Mouse (Mus musculus) heart, adult 11 months (tissue): ENCODE data around the gene Armh2.

ENCODE experiments used
- DNase-seq: peaks from one replicate; pipeline ENCODE4 v3.0.0; 2022

Gene Armh2

DNA sequence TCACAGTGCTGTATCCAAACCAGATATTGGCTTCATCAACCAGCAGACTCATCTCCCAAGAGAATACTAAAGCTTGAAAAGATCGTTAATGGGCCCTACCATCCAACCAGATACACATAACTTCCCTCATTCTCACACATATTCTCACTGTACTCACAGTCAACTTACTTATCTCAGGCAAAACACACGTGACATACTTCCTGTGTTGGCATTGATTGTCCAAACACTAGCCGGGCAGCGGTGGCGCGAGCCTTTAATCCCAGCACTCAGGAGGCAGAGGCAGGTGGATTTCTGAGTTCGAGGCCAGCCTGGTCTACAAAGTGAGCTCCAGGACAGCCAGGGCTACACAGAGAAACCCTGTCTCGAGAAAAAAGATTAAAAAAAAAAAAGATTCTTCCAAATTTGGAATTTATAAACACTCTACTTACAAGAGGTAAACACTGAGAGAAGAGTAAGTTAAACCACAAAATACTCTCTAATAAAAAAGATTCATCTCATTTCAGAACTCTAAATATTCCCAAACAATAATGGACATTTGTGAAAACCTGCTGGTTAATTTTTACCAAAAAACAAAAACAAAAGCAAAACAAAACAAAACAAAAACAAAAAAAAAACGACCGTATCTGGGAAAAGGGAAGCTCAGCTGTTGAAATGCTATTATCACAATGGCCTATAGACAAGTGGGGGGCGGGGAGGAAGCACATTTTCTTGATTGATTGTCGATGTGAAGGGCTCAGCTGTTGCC, 17.0 kb downstream of the Armh2 start:
- DNase-seq, result peak; percentile 63

DNA sequence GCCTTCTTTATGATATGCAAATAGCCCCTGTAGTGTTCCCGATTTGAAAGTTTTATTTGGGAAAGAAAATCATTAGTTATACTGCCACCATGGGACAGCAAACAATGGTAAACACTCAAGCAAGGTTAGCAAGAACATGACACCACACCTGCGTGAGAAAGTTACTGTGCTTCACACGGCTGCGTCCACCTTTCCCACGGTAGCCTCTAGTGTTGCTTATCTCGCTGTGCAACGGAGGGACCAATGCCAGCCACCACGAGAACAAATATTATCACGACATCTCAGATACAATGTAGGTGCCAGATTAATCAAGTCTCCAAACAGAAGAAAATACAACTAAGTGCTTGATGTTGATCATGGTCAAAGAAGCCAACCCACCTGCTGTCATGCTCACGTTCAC, 18.4 kb downstream of the Armh2 start:
- peak; percentile 73 for DNase-seq

DNA sequence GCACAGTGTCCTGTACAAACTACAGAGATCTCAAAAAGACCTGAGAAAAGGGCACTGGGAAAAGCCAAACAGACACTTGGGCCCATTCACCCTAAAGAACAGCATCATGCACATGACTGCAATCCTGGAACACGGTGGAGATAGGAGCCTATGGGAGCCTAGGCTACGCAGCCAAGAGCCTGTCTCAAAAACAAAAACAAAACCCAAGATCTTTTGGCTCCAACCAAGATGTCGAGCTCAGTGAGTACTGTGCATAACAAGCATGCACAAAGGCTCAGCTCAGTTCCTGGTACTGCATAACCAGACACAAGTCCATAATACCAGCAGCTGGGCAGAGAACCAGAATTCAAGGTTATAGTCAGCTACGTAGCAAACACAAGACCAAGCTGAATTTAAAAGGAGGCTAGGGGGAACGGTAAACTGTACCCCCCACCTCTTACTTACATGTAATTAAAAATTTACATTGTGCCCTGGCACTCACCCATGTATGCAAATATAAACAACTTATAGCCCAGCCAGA, 19.4 kb downstream of the Armh2 start:
- DNase-seq, result peak; percentile 82

DNA sequence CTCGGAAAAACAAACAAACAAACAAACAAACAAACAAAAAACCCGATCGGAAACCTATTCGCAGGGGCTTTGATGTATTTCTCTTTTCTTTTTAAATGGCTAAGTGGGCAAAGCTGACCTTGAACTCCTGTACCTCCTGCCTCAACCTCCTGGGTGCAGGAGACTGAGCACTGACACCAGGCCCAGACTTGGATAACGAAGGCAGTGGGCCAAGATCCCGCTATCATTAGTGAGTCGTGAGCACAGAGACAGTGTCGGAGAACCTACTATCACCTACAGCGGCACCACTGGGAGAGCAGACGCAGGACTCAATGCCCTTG, 20.0 kb downstream of the Armh2 start:
- DNase-seq, result no peak

DNA sequence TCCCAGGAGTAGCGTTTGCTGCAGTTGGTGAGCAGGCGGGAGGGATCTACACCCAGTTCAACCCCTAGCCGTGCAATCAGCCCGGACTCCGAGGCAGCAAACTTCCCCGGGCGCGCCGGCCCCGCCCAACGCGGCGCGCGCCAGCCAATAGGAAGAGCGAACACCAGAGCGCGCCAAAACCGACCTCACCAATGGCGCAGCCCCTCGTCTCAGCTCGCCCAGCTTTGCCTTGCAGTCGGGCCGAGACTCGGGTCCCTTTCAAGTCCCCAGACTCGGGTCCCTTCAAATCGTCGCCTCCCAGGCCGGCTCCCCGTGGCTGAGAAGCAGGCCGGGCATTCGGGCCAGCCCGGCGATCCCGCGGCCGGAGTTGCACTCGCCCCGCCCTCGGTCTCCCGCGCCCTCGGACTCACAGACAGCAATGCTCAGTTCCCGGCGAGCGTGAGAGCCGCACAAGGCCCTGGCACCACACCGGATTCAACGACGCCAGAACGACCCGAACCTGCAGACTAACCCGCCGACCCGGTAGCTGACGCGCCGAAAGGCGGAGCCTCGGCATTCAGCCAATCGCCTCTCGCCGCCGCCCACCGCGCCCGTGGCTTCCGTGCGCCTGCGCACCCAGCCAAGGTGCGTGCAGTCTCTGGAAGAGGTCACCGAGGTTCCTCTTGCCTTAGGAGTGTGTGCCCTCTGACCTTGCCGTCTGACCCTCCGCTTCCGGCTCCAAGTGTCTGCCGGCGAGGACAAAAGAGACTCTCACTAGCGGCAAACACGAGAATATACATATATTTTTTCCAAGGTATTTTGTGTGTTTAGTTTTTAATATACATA, 20.6 kb downstream of the Armh2 start, which contains the start of gene Gmnn:
Gene Gmnn (minus strand): TSS at position 521 of the 825 bp plus-strand sequence.
- DNase-seq, result peak; percentile 99

DNA sequence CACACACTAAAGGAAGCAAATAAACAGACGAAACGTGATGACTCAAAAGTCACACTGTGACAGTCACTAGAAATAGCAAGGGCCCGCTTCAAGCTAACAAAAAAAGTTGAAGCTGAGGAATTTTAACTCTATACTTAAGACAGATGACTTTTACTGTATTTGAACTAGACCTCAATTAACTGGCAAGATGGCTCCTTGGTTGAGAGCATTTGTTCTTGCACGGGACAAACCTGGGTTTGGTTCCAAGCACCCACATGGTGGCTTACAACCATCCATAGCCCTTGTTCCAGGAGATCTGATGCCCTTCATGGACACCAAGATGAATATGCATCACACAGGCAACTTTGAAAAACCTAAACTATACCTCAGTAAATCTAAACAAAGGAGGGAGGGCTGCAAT, 21.2 kb downstream of the Armh2 start:
- DNase-seq, result peak; percentile 61

DNA sequence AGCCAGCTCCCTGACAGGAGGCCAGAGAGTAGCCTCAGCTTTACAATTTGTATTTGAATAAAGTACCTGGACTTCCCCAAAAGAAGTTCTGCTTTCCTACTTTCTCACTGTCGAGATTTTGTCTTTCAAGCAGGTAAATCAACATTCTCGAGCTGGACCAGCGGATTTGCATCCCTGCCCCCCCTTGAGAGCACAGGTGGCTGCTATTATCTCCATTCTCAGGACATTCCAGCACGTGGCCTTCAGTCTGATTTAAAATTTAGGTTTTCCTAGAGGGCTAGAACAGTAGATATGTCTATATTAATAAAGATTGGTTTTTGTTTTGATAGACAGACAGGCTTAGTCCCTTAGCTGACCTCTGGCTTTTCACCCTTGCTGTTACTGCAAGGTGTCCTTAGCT, 26.8 kb downstream of the Armh2 start:
- DNase-seq, result peak; percentile 33

DNA sequence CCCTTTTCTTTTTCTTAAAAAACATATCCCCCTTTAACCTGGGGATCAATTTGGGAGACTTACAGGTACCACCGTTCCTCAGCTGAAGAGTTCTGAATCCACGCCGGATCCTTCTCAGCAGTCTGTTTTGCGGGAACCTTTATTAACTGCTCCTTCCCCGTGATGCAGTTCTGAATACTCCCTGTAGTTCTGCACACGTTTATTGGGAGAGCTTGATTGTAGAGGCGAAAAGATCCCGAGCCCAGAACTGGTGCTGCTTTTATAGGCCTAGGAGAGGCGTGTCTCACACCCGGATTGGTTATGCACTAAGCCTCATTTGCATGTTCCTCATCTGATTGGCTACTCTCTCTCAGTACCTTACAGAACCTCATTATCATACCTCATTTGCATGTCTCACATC, 30.4 kb downstream of the Armh2 start:
- peak; percentile 37 for DNase-seq

DNA sequence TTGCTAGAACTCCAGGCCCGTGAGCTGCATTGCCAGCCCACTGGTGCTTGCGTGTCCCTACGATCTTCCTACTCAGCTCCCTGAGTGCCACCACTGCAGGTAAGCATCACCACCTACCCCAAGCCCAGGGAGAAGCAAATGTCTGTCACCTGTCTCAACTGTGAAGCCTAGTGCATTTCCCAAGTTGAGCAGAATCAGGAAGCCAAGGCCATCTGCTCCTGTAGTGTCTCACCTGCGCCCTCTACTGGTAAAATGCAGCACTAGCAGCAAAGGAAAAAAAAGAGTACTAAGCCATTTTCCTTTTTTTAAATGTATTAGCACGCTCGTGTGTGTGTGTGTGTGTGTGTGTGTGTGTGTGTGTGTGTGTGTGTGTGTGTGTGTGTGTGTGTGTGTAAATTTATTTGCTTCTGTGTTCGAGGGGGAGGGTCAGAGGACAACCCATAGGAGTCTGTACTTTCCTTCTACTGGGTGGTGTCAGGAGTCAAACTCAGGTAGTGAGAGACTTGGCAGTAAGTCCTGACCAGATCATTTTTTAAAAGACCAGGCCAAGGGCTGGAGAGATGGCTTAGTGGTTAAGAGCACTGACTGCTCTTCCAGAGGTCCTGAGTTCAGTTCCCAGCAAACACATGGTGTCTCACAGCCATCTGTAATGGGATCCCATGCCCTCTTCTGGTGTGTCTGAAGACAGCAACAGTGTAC, 35.3 kb downstream of the Armh2 start:
- DNase-seq, result peak; percentile 91

DNA sequence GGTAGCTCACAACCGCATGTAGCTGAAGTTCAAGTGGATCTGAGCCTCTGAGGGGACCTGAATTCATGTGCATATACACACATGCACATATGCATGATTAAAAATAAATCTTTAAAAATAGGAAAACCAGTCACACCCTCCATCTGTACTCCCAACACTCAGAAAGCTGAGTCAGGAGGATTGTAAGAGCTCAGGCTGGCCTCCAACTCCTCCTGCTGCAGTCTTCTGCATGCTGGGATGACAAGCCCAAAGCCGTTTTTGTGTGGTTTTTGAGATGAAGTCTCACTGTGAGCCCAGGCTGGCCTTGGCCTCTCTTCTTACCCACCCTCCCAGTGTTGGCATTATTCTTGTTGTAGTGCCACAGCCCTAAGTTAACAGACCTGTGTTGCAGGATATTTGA, 37.0 kb downstream of the Armh2 start:
- DNase-seq, result peak; percentile 78

DNA sequence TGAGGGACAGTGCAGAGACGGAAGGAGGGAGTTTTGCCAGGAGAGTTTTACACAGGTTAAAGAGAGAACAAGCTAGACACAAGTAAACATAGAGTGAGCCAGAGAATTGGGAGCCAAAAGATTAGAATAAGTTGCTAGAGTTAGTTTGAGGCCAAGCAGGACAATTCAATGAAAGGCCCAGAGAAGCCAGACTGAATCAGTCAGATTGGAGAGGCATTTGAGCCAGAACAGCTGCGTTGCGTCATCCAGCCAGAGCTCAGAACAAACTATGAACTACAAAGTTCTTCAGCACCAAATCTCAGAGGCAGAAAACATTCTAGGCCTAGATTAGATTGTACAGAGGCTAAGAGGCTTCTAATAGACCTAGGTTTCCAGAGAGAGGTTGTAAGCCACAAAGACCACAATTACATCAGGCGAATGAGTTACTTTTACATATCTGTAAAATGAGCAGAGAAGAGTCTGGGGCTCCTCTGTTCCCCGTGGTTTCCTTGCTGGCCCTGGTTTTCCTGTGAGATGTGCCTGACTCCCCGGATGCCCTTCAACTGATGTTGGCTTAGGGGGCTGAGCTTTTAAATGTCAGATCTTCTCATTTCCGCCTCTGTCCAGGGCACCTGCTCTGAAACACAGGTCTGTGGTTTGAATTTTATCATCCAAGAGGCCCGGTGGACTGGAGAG, 37.8 kb downstream of the Armh2 start:
- peak; percentile 90 for DNase-seq

DNA sequence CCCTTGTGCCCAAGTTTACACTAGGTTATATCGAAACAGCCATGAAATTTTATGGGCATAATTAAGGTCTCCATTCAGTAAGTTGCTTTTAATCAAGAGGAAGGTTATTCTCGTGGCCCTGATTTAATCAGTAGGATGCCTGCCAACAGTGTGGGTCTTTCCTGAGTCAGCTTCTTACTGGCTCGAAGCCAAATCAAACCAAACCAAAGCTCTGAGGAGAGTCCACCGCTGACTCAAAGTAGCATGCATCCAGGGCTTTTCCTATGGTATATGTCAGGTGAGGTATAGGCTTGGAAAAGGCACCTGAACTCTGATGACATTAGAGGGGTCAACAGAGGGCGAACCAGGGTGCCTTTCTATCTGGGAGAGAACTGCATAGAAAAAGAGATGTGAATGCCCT, 40.9 kb downstream of the Armh2 start:
- peak; percentile 89 for DNase-seq

DNA sequence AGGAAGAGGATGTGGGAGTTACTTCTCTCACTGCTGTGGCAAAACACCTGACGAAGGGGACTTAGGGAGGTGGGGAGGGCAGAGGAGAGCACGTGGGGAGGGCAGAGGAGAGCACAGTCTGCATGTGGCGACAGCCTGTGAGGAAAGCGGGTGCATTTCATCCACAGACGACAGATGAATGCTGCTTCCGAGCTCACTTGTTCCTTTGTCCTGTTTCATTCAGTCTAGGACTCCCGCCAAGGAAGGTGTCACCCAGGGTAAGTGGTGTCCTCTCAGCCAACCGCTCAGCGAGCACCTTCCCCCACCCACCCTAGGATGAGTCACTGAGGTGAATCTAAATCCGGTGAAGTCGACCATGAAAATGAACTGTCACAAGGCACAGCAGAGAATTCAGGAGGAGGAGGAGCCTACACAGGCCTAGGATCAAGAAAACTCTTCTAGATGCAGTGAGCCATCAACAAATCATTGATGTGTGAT, 45.0 kb downstream of the Armh2 start:
- peak; percentile 92 for DNase-seq

DNA sequence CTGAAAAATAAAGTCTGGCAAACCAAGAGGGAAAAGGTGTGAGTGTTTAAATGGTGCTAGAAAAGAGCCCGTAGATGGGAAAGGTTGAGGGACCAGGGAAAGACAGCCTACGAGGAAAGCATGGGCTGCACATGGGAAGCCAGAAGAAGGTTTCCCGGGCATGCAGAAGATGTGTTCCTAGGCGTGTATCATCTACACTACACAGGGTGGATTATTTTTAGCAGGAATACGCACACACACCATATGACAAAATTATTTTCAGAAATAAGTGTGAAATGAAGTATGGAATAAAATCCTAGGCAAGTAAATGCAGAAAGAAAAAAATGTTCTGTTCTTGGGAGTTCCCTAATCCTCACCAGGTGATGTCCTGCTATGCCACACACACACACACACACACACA, 46.4 kb downstream of the Armh2 start:
- no peak for DNase-seq

DNA sequence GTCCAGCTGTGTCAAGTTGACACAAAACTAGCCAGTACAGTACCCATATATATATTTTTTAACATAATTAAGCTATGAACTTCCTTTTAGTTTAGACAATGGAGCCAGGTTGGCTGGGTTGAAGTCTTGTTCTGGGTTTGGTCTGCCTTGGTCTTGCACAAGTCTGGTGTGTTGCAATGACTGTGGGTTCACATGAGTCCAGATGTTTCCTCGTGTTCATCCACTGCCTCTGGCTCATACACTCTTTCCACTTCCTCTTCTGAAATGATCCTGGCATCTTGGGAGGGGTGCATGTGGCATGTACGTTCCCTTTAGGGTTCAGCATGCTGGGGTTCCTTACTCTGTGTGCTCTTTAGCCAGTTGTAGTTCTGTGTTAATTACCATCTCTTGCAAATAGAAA, 50.3 kb downstream of the Armh2 start:
- DNase-seq, result peak; percentile 98

DNA sequence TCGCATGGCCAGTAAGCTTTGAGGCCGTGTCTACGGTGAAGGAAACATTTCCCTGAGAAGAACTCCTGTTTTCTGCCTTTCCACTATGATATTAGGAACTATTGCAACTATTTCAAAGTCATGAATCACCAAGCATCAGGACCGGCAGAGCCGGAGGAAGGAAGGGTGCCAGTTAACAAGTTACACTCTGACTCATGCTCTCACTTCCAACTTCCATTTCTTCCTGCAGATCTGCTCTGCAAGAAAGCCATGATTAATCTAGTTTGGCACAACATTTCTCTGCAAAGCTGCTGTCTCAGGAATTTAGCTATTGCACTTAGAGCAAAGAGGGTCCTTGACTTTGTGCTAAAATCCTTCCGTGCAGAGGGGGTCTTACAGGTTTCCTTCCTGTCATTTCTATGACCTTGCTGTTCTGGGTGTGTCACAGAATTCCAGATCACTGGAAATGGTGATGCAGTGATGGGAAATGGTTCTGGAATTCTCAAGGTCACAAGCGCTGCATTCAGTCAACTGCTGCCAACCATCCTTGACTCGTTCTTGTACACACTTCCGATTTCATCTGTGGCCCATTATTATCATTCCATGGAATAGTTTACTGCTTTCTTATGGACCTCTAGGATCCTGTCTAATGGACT, 51.5 kb downstream of the Armh2 start:
- peak; percentile 95 for DNase-seq
